Mouse (Mus musculus) retina, embryonic 14.5 days (tissue): ENCODE measurements around the gene Nifk.

Experiments
- DNase-seq: peaks from one replicate; pipeline ENCODE4 v3.0.0-alpha.2; 2015; ENCODE audit warnings: low spot score

Nifk gene

DNA sequence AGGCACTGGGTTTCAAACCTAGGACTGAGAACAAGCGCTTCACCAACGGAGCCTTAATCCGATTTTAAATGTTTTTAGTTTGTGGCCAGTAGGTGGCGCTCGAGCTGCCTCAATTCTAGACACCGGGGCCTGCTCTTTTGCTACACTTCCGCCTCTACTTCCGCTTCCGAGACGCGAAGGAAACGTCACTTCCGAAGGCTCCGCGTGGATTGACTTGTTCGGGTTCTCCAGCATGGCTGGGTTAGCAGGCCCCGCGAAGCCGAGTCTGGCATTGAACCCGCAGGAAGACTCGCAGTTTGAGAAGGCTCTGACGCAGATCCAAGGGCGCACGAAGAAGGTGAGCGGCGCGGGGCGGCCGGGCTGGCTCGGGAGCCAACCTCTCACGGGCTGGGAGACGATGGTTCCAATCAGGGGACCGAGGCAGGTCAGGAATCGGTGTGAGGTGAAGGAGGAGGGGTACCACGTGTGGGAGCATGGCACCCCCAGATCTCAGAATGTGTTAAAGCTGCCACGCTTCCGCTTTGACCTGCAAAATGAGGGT is at the start of gene Nifk:
TSS of gene Nifk (plus strand) at position 179 of the 541 bp plus-strand sequence.
- DNase-seq = peak; percentile 97

DNA sequence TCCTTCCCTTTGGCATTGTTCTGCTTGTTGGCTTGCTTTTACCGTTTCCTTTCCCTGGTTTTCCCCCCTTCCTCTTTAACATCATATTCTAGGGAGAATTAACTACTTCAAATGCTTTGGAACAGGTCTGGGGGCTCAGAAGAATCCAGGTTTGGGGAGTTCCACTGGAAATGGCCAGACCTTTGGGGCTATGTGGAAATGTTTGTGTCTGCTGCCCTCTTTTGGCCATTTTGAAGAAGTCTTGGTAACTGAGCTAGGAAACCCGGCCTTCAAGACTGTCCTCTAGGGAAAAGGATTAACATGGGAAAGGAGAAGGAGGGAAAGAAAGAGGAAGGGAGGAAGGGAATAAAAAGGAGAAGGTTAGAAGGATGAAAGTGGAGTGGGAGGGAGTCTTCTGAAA is 46.5 kb upstream of the Nifk start:
- peak; percentile 64 for DNase-seq

DNA sequence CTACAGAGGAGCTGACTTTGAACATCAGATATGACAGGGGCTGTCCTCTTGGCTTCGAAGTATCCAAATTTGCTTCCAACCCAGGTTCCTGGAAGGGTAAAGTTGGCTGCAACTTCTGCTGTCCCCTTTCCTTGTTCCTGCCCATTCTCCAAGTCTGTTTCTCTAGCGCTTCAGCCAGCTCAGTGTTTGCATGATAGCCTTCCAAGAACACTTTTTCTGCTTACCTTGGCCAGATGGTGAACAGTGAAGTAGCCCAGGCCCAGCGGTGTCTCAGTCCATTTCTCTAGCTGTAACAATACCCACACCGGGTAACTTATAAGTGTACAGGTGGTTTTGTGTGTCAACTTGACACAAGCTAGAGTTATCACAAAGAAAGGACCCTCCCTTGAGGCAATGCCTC is 29.3 kb upstream of the Nifk start:
- DNase-seq = no peak

- no peak for DNase-seq
Measured at GRCm38 (mm10) chr1:118294192-118294591, 27.4 kb upstream of the Nifk start.

DNA sequence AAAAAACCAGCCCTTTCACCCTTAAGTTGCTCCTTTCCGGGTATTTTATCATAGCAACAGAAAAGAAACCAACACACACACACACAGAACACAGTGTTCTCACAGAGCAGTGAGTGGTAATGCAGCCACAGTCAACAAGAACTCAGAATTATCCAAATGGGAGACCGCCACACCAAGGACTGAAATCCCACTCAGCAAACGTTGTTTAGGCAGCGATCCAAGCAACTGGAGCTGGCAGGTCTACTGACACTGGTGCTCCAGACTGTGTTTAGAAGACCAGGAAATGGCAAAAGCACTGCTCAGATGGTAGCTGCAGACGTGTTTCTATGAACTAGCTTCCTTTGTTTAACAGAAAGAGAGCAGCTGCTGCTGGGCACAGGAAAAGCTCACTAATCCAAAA is 26.8 kb upstream of the Nifk start:
- DNase-seq = no peak

- no peak for DNase-seq
Measured at GRCm38 (mm10) chr1:118296673-118297072, 25.0 kb upstream of the Nifk start.

DNA sequence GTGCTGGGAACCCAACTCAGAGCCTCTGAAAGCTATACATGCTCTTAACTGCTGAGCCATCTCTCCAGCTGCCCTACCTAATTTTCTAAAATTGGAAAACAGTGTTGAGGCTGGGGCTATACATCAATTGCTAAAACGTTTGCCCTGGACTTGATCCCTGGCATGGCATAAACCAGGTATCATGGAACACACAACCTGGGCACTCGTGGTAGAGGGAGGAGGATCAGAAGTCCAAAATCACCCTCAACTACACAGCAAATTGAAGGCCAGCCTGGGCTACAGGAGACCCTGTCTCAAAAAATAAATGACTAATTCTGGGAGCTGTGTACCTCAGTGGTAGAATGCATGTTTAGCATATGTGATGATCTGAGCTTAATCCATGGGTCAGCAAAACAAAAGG is 23.9 kb upstream of the Nifk start:
- no peak for DNase-seq

DNA sequence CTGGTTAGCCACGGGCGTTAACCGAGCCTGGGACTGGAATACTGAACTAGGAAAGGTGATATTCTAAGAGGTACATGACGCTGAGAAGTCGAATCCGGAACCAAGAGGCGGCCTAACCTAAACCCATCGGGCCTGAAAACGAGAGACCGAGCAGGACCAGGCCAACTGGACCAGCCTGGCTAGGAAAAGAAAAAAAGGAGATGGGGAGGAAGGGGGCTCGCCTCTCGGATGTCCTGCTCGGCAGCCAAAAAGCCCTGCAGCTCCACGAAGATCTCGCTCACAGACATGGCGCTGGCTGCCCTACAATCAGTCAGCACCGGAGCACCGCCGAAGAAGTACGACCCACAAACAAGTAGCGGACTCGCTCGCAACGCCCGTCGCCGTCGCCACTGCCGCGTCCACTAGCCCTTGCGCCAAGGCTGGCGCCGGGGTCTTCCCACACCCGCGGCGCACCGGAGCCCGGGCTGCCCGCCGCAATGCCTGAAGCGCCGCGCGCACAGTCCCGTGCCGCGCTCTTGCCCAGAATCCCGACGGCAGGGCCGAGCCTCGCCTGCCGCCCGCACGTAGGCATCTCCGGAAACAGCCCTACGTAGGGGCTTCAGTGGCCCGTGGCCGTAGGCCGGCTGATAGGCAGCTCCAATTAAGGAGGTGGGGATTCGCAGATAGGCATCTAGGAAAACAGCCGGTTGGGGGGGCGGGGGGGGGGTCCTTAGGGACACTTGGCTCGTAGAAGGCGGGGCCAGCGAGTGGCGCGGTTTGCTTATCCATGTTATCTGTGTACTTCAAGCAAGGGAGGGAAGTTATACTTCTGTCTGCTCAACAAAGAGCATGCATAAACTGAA is 10.6 kb upstream of the Nifk start:
- peak; percentile 93 for DNase-seq

DNA sequence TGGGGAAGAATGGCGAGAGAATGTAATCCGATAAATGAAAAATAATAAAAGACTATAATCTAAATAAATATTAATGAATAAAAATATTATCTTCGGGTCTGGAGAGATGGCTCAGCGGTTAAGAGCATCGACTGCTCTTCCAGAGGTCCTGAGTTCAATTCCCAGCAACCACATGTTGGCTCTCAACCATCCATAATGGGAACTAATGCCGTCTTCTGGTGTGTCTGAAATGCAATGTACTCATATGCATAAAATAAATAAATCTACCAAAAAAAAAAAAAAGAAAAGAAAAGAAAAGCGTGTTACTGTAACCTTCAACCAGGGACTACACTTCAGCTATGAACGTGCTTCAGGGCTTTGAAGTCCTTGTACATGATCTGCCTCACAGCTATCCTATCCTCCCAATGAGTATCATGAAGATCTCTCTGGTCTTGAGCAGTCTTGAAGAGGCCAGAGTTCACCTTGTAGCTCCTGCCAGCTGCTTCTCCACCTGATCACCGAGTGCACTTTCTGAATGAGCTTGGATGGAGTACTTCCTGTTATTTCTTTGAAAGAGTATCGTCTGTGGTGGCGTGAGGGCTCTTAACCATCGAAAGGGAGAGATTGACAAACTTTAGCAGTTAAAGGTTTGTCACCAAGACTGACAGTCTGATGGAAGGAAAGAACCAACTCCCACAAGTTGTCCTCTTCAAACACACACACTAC is 9.9 kb upstream of the Nifk start, which contains the start of gene Tsn:
TSS of gene Tsn (minus strand) at position 118 of the 705 bp plus-strand sequence.
- DNase-seq = no peak

GRCm38 (mm10) chr1:118320696-118321095 is 943 bp upstream of the Nifk start:
- peak; percentile 25 for DNase-seq

DNA sequence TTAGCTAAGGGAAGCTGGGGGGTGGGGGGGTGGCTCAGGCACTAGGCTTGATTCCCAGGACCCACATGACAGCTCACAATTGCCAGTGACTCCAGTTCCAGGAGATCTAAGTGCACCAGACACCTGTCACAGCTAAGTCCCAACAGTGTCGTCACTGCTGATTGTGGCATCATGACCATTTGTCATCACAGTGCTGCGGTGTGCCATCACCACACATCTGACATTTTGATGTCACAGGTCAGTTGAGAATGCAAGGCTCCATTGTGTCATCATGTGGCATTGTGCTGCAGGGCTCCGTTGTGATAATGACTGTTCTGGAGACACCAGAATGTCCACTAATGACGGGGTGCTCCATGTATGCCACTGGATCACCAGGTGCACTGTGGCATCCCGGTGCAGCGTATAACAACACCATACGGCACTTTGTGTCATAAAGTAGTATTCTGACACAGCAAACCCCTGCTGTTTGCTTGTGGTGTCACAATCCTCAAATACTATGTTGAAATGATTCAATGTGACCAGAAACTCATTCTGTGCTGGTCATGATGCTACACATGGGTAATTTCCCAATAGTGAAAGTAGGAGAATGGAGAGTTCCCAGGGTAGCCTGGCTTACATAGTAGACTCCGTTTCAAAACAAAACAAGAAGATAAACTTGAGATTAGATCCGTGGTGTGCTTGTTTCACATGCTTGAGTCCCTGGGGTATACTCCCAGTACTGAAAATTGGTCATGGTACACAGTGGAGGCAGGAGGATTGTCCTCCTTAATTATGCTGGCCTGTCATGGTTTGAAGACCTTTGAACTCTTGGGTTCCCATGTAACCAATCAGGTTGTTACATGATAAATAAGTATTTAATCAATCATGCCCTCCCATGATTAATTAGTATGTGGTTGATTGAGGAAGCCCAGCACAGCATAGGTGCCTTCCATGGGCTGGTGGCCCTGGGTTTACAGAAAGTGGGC is 13.4 kb downstream of the Nifk start:
- no peak for DNase-seq

- peak; percentile 32 for DNase-seq
Measured at GRCm38 (mm10) chr1:118335847-118336246, 14.2 kb downstream of the Nifk start.

- DNase-seq = no peak
Measured at GRCm38 (mm10) chr1:118337921-118338320, 16.3 kb downstream of the Nifk start.

- DNase-seq = no peak
Measured at GRCm38 (mm10) chr1:118343649-118344435, 22.2 kb downstream of the Nifk start.

DNA sequence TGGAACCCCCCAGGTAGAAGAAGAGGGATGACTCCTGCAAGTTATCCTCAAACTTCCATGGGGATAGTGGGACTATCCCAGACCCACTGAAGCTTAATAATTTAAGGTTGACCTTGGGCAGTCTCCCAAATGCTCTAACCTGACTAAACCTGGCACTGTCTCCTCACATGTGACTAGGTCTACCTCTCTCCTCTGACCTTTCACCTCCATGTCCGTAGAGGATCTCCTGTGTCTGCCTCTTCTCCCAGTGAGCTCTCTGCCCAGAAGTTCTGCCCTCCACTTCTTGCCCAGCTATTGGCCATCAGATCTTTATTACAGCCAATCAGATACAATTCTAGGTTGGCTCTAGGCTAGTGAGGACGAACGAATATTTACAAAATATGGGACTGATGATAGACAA is 28.3 kb downstream of the Nifk start:
- no peak for DNase-seq

- DNase-seq = no peak
Measured at GRCm38 (mm10) chr1:118359071-118359761, 37.6 kb downstream of the Nifk start.

- DNase-seq = peak; percentile 5
Measured at GRCm38 (mm10) chr1:118367970-118368369, 46.3 kb downstream of the Nifk start.

GRCm38 (mm10) chr1:118368721-118369461 is 47.3 kb downstream of the Nifk start:
- DNase-seq = no peak

GRCm38 (mm10) chr1:118377784-118378183 is 56.1 kb downstream of the Nifk start:
- DNase-seq = no peak
